Mouse (Mus musculus) spleen, adult 2 months (tissue): Measurements from ENCODE around the gene Aoc1. TPM values are rescaled to one million over a fixed set of nuclear protein-coding genes. Genes with fewer than 3 reads are reported as not detected.

Source experiments
- DNase-seq, 2 experiments: peaks; one replicate each; pipeline versions ENCODE4 v3.0.0 to v3.0.0-alpha.2; 2012 to 2021; ENCODE audit warnings: low spot score in 2 of 2, low read depth in 1 of 2
- H3K27ac ChIP-seq: fragments of 200-500 bp; 2 replicates; pipeline ENCODE4 v1.5.1; 2012; ENCODE audit warnings: low read length, inconsistent platforms; ENCODE audit not compliant: insufficient read depth
- H3K27me3 ChIP-seq: fragments of 200-500 bp; 2 replicates; pipeline ENCODE4 v1.6.1; 2012; ENCODE audit warnings: mild to moderate bottlenecking, moderate library complexity, low read length, inconsistent platforms; ENCODE audit not compliant: control insufficient read depth, insufficient read depth
- H3K36me3 ChIP-seq: fragments of 200-500 bp; 2 replicates; pipeline ENCODE4 v1.6.1; 2012; ENCODE audit warnings: mild to moderate bottlenecking, low read length, inconsistent platforms; ENCODE audit not compliant: control insufficient read depth, insufficient read depth
- H3K4me1 ChIP-seq: fragments of 200-500 bp; 2 replicates; pipeline ENCODE4 v1.6.1; 2011; ENCODE audit warnings: inconsistent platforms; ENCODE audit not compliant: control insufficient read depth, insufficient read depth, insufficient read length
- H3K4me3 ChIP-seq: fragments of 200-500 bp; 2 replicates; pipeline ENCODE4 v1.5.1; 2011; ENCODE audit warnings: mild to moderate bottlenecking, inconsistent platforms; ENCODE audit not compliant: insufficient read depth, insufficient read length; ENCODE audit errors: extremely low read depth
- CTCF ChIP-seq: fragments of 200-500 bp; IDR thresholded peaks from 2 replicates; pipeline ENCODE4 v1.5.1; 2011; ENCODE audit warnings: mild to moderate bottlenecking, inconsistent platforms; ENCODE audit not compliant: insufficient read depth, insufficient read length, insufficient replicate concordance; ENCODE audit errors: extremely low read depth
- POLR2A ChIP-seq: fragments of 200-500 bp; IDR thresholded peaks from 2 replicates; pipeline ENCODE4 v1.6.1; 2011; ENCODE audit warnings: low read depth, low read length, inconsistent platforms
- WGBS: fragments of 180-500 bp; shearing (Covaris S2); methylation state at CpG from one replicate; pipeline ENCODE4 v1.1.7; 2018; 5-methylcytosine and 5-hydroxymethylcytosine counted together
- polyA plus RNA-seq: library from polyadenylated mRNA; depleted of rRNA; stranded (reverse); fragments of >200 nt; gene quantifications from 2 replicates; pipeline ENCODE4 v1.2.3, GENCODE M21; 2012

Gene Aoc1
- polyA plus RNA-seq, 1 experiment = 0.77 TPM

DNA sequence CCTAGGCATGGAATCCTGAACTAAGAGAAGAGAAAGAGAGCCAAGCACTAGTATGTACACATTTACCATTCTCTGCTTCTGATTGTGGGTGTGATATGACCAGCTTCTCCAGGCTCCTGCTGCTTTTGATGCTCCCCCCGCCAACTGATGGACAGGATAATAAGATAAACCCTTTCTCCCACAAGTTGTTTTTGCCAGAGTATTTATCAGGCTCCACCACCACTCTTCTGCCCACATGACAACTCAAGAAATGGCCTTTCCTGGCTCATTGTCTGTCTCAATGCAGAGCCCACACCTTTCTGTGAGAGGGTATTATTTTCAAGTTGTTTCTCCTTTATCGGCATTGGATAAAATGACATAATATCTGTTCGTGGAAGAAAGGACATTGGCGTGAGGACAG, 39.2 kb upstream of the Aoc1 start:
- no peak for TF ChIP-seq POLR2A
- no peak for TF ChIP-seq CTCF
- no peaks in the 10 kb centered on the region for H3K27me3 ChIP-seq
- 85% methylated on average over 4 of the region's 4 CpGs for WGBS
- H3K36me3 ChIP-seq = no peaks in the 10 kb centered on the region
- H3K27ac ChIP-seq = no peak overlapping the region
- no peak for DNase-seq
- H3K4me1 ChIP-seq = peaks cover 8% of the 10 kb centered on the region
- H3K4me3 ChIP-seq = no peak overlapping the region

DNA sequence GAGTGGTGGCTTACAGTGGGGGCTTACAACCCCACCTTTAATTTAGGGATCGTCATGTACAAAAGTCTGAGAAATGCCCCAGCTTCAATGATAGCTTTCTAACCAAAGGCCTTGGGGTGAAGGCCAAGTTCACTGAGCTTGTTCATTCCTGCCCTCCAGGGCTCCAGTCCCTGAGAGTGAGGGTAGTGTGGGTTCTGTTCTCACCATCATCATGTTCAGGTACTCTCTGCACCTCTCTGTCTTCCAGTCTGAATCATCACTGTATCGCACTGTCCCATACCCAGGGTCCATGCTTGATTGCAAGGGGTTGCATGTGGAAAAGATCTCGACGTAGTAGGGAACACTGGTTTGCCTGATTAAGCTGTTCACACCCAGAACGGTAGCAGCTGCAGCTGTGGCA, 37.5 kb upstream of the Aoc1 start:
- peaks cover 4% of the 10 kb centered on the region; the same call in 1 of the 2 replicates for H3K4me1 ChIP-seq
- DNase-seq = no peak
- H3K27ac ChIP-seq = no peak overlapping the region
- H3K4me3 ChIP-seq = no peak overlapping the region
- H3K27me3 ChIP-seq = no peaks in the 10 kb centered on the region
- 89% methylated on average over 5 of the region's 5 CpGs for WGBS
- no peaks in the 10 kb centered on the region for H3K36me3 ChIP-seq
- TF ChIP-seq CTCF (no peak), POLR2A (no peak)

DNA sequence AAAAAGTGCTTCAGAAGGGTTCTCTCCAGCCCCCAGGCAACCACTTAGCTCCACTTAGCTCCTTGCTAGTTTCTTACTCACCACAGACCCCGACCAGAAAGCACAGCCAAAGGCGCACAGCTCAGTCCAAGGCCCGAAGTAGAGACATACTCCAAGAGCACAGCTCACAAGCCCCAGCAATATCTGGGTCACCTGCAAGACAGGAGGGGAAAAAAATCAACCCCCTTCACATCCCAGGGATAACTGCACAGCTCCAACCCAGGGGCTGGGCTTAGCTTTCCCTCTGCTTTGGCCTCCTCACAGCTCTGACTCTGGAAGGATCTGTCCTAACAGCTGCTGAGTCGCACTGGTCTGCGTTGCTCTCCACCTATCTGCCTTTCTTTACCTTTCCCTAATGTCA, 36.5 kb upstream of the Aoc1 start:
- TF ChIP-seq POLR2A (no peak), CTCF (no peak)
- 94% methylated on average over 5 of the region's 5 CpGs for WGBS
- no peaks in the 10 kb centered on the region for H3K27me3 ChIP-seq
- no peaks in the 10 kb centered on the region for H3K36me3 ChIP-seq
- H3K27ac ChIP-seq = no peak overlapping the region
- peaks cover 2% of the 10 kb centered on the region; the same call in 1 of the 2 replicates for H3K4me1 ChIP-seq
- no peak for DNase-seq
- H3K4me3 ChIP-seq = no peak overlapping the region

DNA sequence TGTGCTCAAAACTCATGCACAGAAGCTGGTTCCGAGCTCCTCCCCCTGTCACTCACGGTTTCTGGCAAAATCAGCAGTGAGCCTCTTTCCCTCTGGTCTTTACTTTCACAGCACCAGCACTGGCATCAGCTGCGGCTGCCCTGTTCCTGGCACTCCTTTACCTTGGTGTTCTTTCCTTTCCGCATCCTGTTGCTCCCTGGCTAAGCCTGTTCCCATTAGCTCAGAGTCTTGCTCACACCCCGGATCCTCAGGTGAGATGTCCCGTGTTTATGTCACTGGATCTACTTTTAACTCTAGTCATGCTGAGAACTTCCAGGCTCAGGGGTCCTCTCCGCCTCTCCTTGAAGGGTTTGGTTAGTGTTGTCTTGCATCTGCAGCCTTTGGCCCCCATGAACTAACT, 35.2 kb upstream of the Aoc1 start:
- Histone ChIP-seq H3K4me1 (peaks cover 2% of the 10 kb centered on the region; the same call in 1 of the 2 replicates), H3K36me3 (no peaks in the 10 kb centered on the region), H3K27me3 (no peaks in the 10 kb centered on the region), H3K4me3 (no peak overlapping the region), H3K27ac (no peak overlapping the region)
- TF ChIP-seq POLR2A = no peak
- TF ChIP-seq CTCF = no peak
- DNase-seq = no peak
- WGBS = 90% methylated on average over 7 of the region's 7 CpGs

DNA sequence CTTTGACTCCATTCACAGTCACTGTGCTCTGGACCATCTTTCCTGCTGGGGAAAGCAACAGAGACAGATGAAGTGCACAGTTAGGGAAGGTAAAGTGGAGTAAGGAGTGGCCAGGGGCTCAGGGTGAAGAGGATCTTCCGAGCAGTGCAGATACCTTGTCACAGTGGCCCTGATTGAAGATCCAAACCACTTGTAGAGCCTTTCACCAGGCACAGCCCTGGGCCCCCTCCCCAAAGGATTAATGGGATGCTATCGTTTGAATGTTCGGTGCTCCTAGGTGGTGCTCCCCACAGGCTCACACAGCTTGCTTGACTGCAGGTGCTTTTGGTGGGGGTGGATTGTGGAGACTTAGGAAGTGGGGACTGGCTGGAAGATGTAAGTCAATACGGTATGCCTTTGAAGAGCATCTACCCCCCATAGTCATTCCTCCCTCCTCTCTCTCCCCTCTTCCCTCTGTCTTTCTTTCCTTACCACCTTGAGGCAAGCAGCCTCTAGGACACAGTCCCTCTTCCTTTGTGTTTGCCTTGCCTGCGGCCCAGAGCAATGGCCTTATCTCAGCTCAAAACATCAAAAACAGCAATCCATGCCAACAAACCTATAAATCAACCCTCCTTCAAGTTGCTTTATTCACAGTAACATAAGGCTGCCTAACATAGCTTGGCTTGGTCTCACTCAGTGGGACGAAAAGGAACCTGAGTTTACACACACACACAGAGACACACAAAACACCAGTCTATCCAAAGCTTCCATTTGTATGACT, 34.2 kb upstream of the Aoc1 start:
- H3K4me3 ChIP-seq = peak overlapping the region; percentile 0; the same call in 1 of the 2 replicates
- no peak overlapping the region for H3K27ac ChIP-seq

DNA sequence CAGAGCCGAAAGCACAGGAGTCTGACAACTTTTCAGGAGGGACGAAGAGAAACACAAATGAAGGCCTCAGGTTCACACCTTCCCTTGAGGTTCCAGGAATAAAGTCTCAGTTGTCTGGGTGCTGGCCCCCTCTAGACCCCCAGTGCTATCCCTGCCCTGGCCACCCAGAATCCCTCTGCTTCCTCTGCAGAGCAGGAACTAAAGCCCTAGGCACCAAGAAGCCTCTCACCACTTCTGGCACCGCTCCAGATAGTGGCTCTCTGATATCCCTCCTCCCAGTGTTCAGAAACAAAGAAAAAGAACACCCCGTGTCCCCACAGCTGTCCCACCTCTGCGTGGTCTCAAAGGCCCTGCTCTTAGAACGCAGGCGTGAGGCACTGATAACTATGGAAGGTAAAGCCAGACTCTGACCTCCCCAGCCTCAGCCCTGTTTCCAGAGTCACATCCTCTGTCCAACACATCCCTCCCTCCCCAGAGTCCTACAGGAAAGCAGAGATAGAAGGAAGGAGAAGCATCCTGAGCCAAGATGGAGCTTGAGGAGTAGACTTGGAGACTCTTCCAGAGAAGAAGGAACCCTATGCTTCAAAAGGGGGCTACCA, 32.2 kb upstream of the Aoc1 start, which contains the start of gene Tmem176a:
Gene Tmem176a (plus strand): TSS at position 549 of the 599 bp plus-strand sequence.
- no peak for TF ChIP-seq CTCF
- no peak for TF ChIP-seq POLR2A
- peaks cover 2% of the 10 kb centered on the region; the same call in 1 of the 2 replicates for H3K4me1 ChIP-seq
- 14% methylated on average over 7 of the region's 7 CpGs for WGBS
- H3K27ac ChIP-seq = peak within 1 kb of the TSS; percentile 66
- DNase-seq = no peak
- H3K4me3 ChIP-seq = peak within 1 kb of the TSS; percentile 50
- no peaks in the 10 kb centered on the region for H3K27me3 ChIP-seq
- no peaks in the 10 kb centered on the region for H3K36me3 ChIP-seq

More for the DNA sequence above, 34.2 kb upstream of the Aoc1 start:
- 73% methylated on average over 6 of the region's 6 CpGs for WGBS
- Histone ChIP-seq H3K27me3 (no peaks in the 10 kb centered on the region), H3K4me1 (peaks cover 2% of the 10 kb centered on the region; the same call in 1 of the 2 replicates), H3K36me3 (no peaks in the 10 kb centered on the region)
- no peak for DNase-seq
- TF ChIP-seq CTCF (no peak), POLR2A (no peak)
